Mouse (Mus musculus) hindbrain, postnatal 0 days (tissue): ENCODE data around the gene B4galt1. TPM values are rescaled to one million over a fixed set of nuclear protein-coding genes. Genes with fewer than 3 reads are reported as not detected.
A peak's percentile ranks its signal among the peaks of the same experiment; 100 is the strongest.

Source experiments
- ATAC-seq: fragments of 200-750 bp; cut with Nextera tagmentation; 2 replicates; pipeline ENCODE4 v1.8.0; 2017; ENCODE audit warnings: mild to moderate bottlenecking, moderate TSS enrichment, moderate library complexity
- DNase-seq: peaks from one replicate; pipeline ENCODE4 v3.0.0-alpha.2; 2015; ENCODE audit warnings: low spot score
- H3K27ac ChIP-seq: fragments of 300-500 bp; sonication (generic); 2 replicates; pipeline ENCODE4 v1.5.1; 2014; ENCODE audit warnings: mild to moderate bottlenecking
- H3K27me3 ChIP-seq: fragments of 300-500 bp; sonication (generic); 2 replicates; pipeline ENCODE4 v1.6.1; 2014; ENCODE audit warnings: low read length, mixed read lengths; ENCODE audit not compliant: insufficient read depth
- H3K36me3 ChIP-seq: fragments of 300-500 bp; sonication (generic); 2 replicates; pipeline ENCODE4 v1.6.1; 2014; ENCODE audit warnings: low read length, mixed read lengths; ENCODE audit not compliant: insufficient read depth
- H3K4me1 ChIP-seq: fragments of 300-500 bp; sonication (generic); 2 replicates; pipeline ENCODE4 v1.6.1; 2014; ENCODE audit warnings: antibody characterized with exemption, low read length, mixed read lengths; ENCODE audit not compliant: insufficient read depth
- H3K4me2 ChIP-seq: fragments of 300-500 bp; sonication (generic); 2 replicates; pipeline ENCODE4 v1.6.1; 2014; ENCODE audit warnings: low read depth, mild to moderate bottlenecking, low read length, moderate library complexity, mixed read lengths
- H3K4me3 ChIP-seq: fragments of 300-500 bp; sonication (generic); 2 replicates; pipeline ENCODE4 v1.5.1; 2014; ENCODE audit warnings: low read length
- H3K9ac ChIP-seq: fragments of 300-500 bp; sonication (generic); replicated peaks from 2 replicates; pipeline ENCODE4 v1.6.1; 2014; ENCODE audit warnings: mild to moderate bottlenecking, low read length, moderate library complexity, mixed read lengths
- H3K9me3 ChIP-seq: fragments of 300-500 bp; sonication (generic); 2 replicates; pipeline ENCODE4 v1.6.1; 2016; ENCODE audit warnings: low read length, mixed read lengths
- CTCF ChIP-seq: IDR thresholded peaks from 2 replicates; pipeline ENCODE4 v1.5.1; 2016; ENCODE audit warnings: antibody characterized with exemption, control low read depth, low read depth
- WGBS: fragments of 180-500 bp; shearing (Covaris S2); extraction: QIAGEN DNeasy Blood & Tissue Kit; methylation state at CpG from one replicate; pipeline ENCODE4 v1.1.7; 2014; 5-methylcytosine and 5-hydroxymethylcytosine counted together
- polyA plus RNA-seq: library from polyadenylated mRNA; unstranded; fragments of >200 nt; fragmentation: Nextera tagmentation; extraction: Ambion mirVana; gene quantifications from 2 replicates; pipeline ENCODE4 v1.2.1, GENCODE M21; 2015
- total RNA-seq: library from RNA; depleted of rRNA; stranded (reverse); fragments of >200 nt; gene quantifications from 2 replicates; pipeline ENCODE4 v1.2.3, GENCODE M21; 2014

B4galt1 gene
- total and polyA plus RNA-seq, 2 experiments from 2014 or later: 7.6 to 14.5 TPM

DNA sequence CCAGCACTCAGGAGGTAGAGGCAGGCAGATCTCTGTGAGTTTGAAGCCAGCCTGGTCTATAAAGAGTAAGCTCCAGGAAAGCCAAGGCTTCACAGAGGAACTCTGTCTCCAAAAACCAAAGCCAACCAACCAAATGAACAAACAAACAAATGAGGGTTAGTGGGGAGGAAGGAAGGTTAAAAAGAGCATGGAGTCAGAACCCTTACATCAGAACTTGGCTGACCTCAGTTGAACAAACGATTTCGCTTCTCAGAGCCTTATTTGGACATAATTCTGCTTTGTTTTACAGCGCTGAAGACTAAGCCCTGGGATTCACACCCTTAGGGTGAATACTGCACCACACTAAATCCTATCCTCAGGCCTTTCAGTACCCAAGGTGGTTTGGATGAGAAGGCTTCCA, 18.3 kb upstream of the B4galt1 start:
- H3K9ac ChIP-seq: no peak overlapping the region
- WGBS: 92% methylated on average over 3 of the region's 3 CpGs
- H3K4me1 ChIP-seq: peaks cover 20% of the 10 kb centered on the region
- H3K27ac ChIP-seq: no peak overlapping the region
- TF ChIP-seq CTCF: no peak
- ATAC-seq (no peak), DNase-seq (no peak)
- H3K36me3 ChIP-seq: no peaks in the 10 kb centered on the region
- no peak overlapping the region for H3K4me2 ChIP-seq
- no peaks in the 10 kb centered on the region for H3K9me3 ChIP-seq
- no peak overlapping the region for H3K4me3 ChIP-seq
- H3K27me3 ChIP-seq: no peaks in the 10 kb centered on the region

- no peak overlapping the region for H3K4me2 ChIP-seq
- WGBS: 91% methylated on average over 4 of the region's 4 CpGs
- no peak overlapping the region for H3K4me3 ChIP-seq
- DNase-seq (no peak), ATAC-seq (no peak)
- no peak overlapping the region for H3K27ac ChIP-seq
- H3K27me3 ChIP-seq: no peaks in the 10 kb centered on the region
- no peak overlapping the region for H3K9ac ChIP-seq
- H3K9me3 ChIP-seq: no peaks in the 10 kb centered on the region
- no peak for TF ChIP-seq CTCF
- no peaks in the 10 kb centered on the region for H3K36me3 ChIP-seq
- H3K4me1 ChIP-seq: peaks cover 15% of the 10 kb centered on the region; the same call in 1 of the 2 replicates
These were observed 16.4 kb upstream of the B4galt1 start for GRCm38 (mm10) chr4:40870206-40870605.

- 57% methylated on average over 13 of the region's 13 CpGs for WGBS
- H3K9me3 ChIP-seq: no peaks in the 10 kb centered on the region
- no peak overlapping the region for H3K27ac ChIP-seq
- ATAC-seq (no peak), DNase-seq (peak; percentile 55)
- no peak overlapping the region for H3K4me3 ChIP-seq
- H3K9ac ChIP-seq: no peak overlapping the region
- peaks cover 5% of the 10 kb centered on the region; the same call in 1 of the 2 replicates for H3K4me1 ChIP-seq
- no peaks in the 10 kb centered on the region for H3K27me3 ChIP-seq
- no peaks in the 10 kb centered on the region for H3K36me3 ChIP-seq
- no peak overlapping the region for H3K4me2 ChIP-seq
- TF ChIP-seq CTCF: no peak
These were observed 14.9 kb upstream of the B4galt1 start for GRCm38 (mm10) chr4:40868554-40869232.

DNA sequence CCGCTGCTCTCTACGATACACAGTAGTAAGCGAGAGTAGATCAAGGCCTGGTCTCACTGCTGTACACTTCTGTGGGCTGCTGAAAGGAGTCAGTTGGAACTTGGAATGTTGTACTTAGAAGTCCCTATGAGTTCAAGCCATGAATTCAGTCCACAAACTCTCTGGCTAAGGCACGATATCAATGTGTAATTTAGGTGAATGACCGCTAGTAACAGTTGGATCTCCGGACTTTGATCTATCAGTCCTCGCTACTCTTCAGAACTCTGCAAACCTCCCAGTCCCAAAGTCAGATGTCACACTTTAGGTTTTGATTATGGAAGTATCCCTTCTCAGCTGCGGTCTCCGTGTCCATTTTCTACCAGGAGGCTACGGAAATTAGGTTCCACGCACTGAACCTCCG, 10.6 kb upstream of the B4galt1 start:
- no peak for DNase-seq
- H3K4me2 ChIP-seq: no peak overlapping the region
- no peaks in the 10 kb centered on the region for H3K36me3 ChIP-seq
- no peak overlapping the region for H3K27ac ChIP-seq
- H3K27me3 ChIP-seq: no peaks in the 10 kb centered on the region
- 0 out of 2 replicates have a peak, but pooled peaks cover 3% of the 10 kb centered on the region for H3K4me1 ChIP-seq
- H3K4me3 ChIP-seq: no peak overlapping the region
- no peak for ATAC-seq
- no peak for TF ChIP-seq CTCF
- WGBS: 95% methylated on average over 12 of the region's 12 CpGs
- no peaks in the 10 kb centered on the region for H3K9me3 ChIP-seq
- no peak overlapping the region for H3K9ac ChIP-seq

GRCm38 (mm10) chr4:40863340-40863739, 9.5 kb upstream of the B4galt1 start:
- Histone ChIP-seq H3K9ac (no peak overlapping the region), H3K27ac (no peak overlapping the region), H3K27me3 (no peaks in the 10 kb centered on the region), H3K36me3 (no peaks in the 10 kb centered on the region), H3K4me2 (no peak overlapping the region), H3K4me3 (no peak overlapping the region), H3K4me1 (0 out of 2 replicates have a peak, but pooled peaks cover 1% of the 10 kb centered on the region), H3K9me3 (no peaks in the 10 kb centered on the region)
- no peak for TF ChIP-seq CTCF
- ATAC-seq (no peak), DNase-seq (no peak)
- 86% methylated on average over 3 of the region's 3 CpGs for WGBS

DNA sequence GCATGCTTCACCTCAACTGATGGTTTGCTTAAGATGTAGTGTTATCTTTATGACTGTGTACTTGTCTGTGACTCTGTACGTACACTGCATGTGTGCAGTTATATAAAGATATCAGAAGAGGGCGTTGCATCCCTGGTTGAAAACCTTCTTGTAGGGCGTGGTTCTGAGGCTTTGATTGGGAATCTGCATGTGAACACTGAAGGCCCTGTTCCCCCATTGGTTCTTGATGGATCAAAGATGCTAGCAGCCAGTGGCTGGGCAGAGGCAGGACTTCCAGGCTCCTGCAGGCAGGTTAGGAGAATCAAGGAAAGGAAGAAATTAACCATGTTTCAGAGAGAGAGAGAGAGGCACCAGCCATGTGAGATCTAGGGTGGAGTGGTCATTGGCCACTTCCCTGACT, 7.3 kb upstream of the B4galt1 start:
- Histone ChIP-seq H3K4me1 (no peaks in the 10 kb centered on the region), H3K9ac (no peak overlapping the region), H3K4me3 (no peak overlapping the region), H3K9me3 (no peaks in the 10 kb centered on the region), H3K36me3 (no peaks in the 10 kb centered on the region), H3K4me2 (no peak overlapping the region), H3K27ac (no peak overlapping the region), H3K27me3 (no peaks in the 10 kb centered on the region)
- TF ChIP-seq CTCF: no peak
- WGBS: 84% methylated on average over 3 of the region's 3 CpGs
- ATAC-seq: no peak
- no peak for DNase-seq

DNA sequence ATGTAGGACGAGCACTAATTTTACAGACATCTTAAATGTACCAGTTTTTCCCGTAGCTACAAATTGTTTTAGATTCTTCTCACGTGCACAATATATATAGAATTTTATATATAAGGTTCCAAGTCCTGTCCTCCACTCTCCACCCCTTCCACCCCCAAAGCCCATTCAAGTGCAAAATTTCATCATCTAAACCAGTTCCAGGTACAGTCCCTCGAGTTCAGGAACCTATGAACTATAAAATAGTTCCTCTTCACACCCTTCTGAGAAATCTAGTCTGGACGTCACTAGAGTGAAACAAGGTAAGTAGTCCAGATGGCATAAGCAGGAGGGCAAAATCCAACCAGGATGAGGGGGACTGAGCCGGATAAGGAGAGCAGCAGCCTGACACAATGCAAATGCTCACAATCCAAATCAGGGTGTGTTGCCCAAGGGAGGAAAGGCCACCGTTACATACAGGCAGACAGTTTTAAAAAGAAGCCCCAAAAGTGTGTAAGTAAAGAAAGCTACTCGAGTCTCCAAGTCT, 4.1 kb upstream of the B4galt1 start:
- Histone ChIP-seq H3K4me1 (no peaks in the 10 kb centered on the region), H3K4me2 (no peak overlapping the region), H3K36me3 (no peaks in the 10 kb centered on the region), H3K4me3 (no peak overlapping the region), H3K27me3 (no peaks in the 10 kb centered on the region), H3K27ac (no peak overlapping the region), H3K9me3 (no peaks in the 10 kb centered on the region), H3K9ac (no peak overlapping the region)
- DNase-seq (no peak), ATAC-seq (no peak)
- no peak for TF ChIP-seq CTCF
- WGBS: 81% methylated on average over 8 of the region's 8 CpGs
